Mouse (Mus musculus): Measurements from ENCODE around the gene Ankrd44. TPM values are rescaled to one million over a fixed set of nuclear protein-coding genes. Genes with fewer than 3 reads are reported as not detected.

Gene Ankrd44
- polyA plus RNA-seq, 1 experiment from 2014 or later, result 4.8 TPM

Small RNA genes within 50 kb of the gene (microRNA-seq; reads per million reads assigned to microRNA genes)
- gene Gm24053, result not detected

Other genes with a start within 250 kb of the Ankrd44 start
- gene Sf3b1, start 101.1 kb upstream of the Ankrd44 start, polyA plus RNA-seq (2015; fragmentation: Nextera tagmentation; extraction: Ambion mirVana), result 118 and 121 TPM in 2 replicates
- gene Coq10b, start 126.4 kb upstream of the Ankrd44 start, polyA plus RNA-seq (2015; fragmentation: Nextera tagmentation; extraction: Ambion mirVana), result 12.0 and 12.7 TPM in 2 replicates
- 269 and 326 TPM in 2 replicates for gene Hspe1, start 161.7 kb upstream of the Ankrd44 start, polyA plus RNA-seq (2015; fragmentation: Nextera tagmentation; extraction: Ambion mirVana)
- gene Hspd1, start 161.9 kb upstream of the Ankrd44 start, polyA plus RNA-seq (2015; fragmentation: Nextera tagmentation; extraction: Ambion mirVana), result 236 and 253 TPM in 2 replicates
- gene Mob4, start 204.8 kb upstream of the Ankrd44 start, polyA plus RNA-seq (2015; fragmentation: Nextera tagmentation; extraction: Ambion mirVana), result 39.5 and 39.8 TPM in 2 replicates

All from liver, embryonic 16.5 days (tissue).